Mouse (Mus musculus): ENCODE data around the gene Tnfrsf13b.
"Not testable (repeated sequence)": the region's sequence is repeated elsewhere in the genome, so short reads cannot be mapped to it uniquely, and the experiment has no call there.

The Tnfrsf13b gene

DNA sequence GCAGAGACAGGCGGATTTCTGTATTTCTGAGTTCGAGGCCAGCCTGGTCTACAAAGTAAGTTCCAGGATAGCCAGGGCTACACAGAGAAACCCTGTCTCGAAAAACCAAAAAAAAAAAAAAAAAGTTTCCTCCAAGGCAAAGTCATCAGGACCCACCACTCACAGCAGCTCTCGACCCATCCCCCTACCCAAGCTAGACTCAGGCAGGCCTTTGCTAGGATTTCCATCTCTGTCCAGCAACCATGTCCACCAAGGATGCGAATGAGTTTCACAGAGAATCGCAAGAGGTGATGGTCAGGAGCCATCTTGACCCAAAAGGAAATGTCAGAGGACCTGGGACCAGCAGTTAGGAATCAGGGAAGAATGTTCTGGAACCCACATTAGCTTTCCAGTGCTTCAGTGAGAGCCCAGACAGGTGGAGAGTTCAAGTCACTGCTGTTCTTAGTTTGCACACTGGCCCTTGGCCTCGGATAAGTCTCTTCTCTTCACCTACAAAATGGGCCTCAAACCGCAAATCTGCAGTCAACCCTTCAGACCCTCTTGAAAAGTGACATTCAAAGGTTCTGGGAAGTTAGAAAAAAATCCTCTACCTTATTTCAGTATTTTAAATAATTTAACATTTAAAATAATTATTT is 983 bp downstream of the Tnfrsf13b start:
- in situ Hi-C loops (cut with MboI; ENCODE audit: low sequenced_read_pairs) = no loop called here

DNA sequence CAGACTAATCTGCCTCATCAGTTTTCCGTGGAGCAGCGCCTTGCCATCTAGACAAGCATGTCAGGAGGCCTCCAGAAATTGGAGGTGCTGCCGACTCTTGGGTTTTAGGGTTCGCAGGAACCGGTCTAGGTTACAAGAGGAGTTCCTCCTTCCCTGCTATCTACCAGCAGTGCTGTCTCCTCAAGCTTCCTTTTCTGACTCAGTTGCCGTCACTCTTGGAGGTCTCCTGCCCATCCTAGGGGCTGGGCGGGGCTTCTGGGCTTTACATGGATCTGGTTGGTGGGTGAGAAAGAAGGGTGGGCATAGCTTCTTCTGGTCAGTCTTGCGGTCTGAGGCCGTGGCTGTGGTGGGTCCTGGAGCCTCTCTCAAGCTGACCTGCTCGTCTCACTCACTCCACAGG is 2.8 kb downstream of the Tnfrsf13b start:
- in situ Hi-C loops (cut with MboI; ENCODE audit: low sequenced_read_pairs) = no loop called here

DNA sequence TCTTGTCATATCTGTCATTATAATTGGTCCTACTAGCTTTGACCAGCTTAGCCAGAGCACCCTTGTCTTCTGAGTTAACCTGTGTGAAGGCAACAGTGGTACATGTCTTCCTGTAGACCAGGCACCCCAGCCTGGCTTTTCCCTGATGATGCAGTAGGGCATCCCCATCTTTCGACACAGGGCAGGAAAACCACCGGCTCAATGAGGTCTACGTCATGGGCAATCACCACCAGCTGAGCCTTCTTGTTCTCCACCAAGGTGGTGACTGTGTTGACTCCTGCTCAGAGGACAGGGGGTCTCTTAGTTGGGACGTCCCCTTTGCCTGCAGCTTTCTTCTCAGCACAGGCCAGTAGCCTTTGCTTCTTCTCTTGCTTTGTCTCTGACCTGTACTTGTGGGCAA is 4.1 kb downstream of the Tnfrsf13b start:
- in situ Hi-C loops (cut with MboI; ENCODE audit: low sequenced_read_pairs) = not testable (repeated sequence)

DNA sequence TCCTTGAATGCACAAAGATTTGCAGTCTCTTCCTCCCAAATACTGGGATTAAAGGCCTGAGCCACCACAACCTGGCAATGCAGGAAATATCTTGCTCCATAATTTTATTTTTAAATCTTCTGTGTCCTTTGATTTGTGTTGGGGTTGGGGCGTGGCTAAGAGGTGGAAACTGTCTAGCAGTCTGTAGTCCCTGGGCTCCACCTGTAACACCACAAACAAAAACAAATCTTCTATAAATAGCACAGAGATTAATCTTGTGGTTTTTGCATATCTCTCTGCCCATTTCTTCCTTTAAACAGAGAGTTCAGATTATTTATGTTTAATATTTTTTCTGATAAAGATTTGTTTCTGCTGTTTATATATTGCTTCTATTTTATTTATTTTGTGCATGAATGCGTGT is 6.4 kb downstream of the Tnfrsf13b start:
- in situ Hi-C loops (cut with MboI; ENCODE audit: low sequenced_read_pairs) = no loop called here

DNA sequence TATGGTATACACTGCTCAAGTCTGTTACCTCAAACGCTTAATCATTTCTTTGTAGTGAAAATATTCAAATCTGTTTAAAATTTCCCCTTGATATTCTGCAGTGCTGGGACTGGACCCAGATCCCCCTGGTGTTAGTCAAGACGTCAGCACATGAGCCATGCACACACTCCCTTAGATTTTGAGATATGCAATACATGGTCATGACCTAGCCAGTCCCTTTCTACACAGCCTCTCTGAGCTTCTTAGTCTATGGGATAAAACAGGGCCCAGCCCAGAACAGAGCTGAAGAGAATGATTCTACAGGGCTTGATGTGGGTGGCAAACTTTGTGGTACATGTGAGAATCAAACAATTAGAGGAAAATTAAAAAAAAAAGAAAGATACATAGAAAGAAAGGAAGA is 15.1 kb downstream of the Tnfrsf13b start:
- in situ Hi-C loops (cut with MboI; ENCODE audit: low sequenced_read_pairs) = no loop called here

DNA sequence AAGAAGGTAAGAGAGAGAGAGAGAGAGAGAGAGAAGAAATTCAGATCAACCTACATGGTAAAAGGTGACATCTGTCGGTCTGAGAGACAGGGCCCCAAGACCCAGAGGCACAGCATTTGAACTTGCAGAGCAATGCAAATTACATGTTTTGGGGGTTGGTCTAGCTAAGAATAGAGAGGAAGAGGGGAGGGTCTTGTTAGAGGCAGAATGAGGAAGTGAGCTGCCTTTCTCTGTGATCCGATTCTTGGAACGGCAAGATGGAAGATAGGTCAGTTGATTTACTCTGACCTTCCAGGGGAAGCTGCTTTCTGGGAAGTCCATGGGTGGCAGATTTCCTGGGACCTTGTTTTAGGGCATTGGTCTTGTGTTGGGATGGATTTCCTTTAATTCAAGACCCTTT is 15.7 kb downstream of the Tnfrsf13b start:
- in situ Hi-C loops (cut with MboI; ENCODE audit: low sequenced_read_pairs) = no loop called here

DNA sequence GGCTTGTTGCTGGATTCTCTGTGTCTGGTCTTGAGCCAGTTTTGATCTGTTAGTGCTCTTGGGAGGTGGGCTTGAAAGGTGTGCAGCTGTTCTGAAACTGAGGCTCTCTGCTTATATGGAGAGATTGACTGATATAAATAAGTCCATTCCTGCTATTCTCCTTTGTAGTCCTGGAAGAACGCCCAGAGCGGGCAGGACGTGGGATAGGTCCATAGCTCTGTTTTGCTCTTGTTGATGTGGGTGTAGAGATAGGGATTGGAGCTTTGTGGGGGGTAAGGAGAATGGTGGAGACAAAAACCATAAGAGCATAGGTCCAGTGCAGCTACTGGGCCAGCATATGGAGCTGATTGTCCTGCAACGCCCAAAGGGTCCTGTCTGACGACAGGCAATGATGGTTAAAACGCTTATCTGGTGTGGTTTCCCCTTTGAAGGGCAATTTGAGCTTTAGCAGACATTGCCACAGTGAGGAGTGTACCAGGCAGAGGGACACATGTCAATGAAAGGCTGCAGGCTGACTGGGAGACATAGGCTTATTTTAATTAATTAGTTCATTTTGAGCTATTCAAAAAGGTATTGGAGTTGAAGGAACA is 16.5 kb downstream of the Tnfrsf13b start:
- in situ Hi-C loops (cut with MboI; ENCODE audit: low sequenced_read_pairs) = no loop called here

DNA sequence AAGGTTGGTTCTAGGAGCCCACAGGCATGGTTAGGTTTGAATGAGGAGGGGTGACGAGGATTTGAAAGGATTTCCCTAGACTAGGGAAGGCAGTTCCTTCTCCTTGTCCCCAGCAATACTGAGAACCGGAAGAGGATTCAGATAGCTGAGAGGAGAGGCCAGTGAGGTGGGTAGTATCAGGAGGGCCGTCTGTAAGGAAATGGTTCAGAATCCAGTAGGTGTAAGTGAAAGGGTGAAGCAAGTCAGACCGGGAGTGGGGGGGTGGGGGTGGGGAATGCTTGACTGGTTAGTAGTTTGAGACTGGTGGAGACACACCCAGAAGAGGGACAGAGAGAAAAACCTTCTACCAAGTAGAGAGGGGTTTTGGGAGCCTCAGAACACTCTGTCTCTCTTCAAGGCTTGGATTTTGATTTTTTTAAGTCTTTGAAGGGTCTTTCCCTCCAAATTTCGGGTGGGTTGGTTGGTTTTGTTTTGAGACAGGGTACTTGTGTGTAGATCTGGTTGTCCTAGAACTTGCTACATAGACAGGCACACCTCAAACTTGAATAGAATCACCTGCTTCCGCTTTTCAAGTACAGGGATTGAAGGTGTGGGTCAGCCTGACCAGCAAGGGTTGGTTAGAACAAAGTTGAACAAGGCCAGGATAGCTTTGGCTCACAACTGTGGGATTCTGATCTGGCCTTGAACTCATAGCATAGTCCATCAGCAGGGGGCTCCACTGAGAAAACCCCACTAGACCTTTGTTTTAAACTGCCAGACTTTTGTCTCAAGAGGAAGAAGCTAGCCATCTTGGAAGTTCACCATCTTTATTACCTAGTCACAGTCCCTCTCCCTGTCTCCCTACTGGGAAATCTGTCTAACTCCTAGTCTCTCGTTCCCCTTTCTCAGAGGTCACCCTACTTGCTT is 17.3 kb downstream of the Tnfrsf13b start:
- in situ Hi-C loops (cut with MboI; ENCODE audit: low sequenced_read_pairs) = no loop called here

DNA sequence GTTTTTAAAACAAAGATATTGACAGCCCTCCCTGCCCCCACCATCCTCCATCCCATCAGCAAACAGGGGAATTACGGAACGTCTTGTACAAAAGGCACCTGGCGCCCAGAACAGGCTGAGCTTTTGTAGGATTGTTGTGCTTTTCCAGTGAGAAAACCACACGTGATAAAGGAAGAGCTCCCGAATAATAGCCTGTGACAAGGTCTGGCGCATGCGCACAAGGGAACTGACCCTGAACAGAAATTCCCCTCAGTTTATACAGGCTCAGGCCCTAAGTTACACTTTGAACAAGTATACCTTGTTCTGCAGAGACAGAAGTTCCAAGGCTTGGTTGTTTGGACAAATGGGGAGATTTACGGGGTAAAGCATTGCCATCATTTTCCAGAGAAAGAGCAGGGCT is 19.0 kb downstream of the Tnfrsf13b start:
- in situ Hi-C loops (cut with MboI; ENCODE audit: low sequenced_read_pairs) = no loop called here

DNA sequence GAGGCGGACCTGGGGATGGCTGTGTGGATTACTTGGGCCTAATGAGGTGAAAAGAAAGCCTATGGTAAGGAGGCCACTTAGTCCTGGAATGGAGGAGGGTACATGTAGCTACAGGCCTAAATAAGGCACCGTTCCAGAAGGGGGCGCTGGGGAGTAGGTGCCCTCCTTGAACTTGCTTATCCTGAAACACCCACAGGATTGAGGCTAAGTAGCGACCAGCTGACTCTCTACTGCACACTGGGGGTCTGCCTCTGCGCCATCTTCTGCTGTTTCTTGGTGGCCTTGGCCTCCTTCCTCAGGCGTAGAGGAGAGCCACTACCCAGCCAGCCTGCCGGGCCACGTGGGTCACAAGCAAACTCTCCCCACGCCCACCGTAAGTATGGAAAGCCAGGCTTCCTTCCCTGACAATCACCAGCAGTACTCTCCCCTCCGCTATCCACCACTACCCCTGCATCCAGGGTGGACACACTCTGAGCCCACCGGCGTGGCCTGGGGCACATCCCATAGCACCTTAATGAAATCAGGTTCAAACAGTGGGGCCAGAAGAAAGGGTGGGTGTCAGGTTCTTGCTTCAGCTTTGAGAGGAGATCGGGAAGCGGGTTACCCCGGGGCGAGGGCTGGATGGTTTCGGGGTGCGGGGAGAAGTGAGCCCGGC is 20.2 kb downstream of the Tnfrsf13b start:
- in situ Hi-C loops (cut with MboI; ENCODE audit: low sequenced_read_pairs) = no loop called here

DNA sequence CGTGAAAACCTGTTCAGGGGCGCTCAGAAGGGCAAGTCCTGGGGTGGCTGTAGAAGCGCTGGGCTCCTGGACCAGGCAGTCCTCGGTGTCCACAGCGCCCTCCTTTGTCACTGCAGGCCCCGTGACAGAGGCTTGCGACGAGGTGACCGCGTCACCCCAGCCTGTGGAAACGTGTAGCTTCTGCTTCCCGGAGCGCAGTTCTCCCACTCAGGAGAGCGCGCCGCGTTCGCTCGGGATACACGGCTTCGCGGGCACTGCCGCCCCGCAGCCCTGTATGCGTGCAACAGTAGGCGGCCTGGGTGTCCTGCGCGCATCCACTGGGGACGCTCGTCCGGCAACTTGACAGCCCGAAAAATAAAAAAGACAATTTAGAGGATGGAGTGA is 20.7 kb downstream of the Tnfrsf13b start:
- in situ Hi-C loops (cut with MboI; ENCODE audit: low sequenced_read_pairs) = no loop called here

DNA sequence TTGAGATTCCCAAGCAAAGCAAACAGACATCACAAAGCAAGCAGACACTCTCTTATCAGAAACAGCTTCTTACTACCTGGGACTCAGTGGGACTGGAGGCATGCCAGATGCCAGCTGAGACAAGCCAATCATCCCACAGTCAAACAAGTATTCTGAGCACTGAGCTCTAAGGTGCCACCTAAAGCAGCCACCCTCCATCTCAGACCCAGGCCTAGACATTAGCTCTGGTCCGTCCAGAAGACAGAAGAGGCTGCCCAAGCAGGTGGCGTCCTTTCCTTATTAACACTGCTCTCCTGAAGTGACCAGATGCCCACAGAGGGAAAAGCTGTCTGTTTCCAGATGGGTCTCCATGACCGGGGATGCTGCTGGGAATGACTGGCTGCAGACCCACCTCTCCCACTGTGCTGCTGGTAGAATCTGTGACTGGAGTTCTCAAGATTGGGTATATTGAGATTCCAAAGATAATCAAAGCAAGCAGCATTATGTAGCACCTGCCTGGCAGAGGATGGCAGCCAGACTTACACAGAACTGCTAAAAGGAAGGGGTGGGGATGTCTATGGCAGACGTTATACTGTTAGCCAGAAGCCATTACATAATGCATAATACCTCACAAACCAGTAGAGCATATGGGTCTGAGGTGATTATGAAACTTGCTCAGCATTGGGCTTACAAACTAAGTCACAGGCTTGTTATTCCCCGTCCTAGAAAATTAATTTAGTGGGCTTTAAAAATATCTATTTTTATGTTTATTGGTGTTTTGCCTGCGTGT is 23.9 kb downstream of the Tnfrsf13b start:
- in situ Hi-C loops (cut with MboI; ENCODE audit: low sequenced_read_pairs) = no loop called here

DNA sequence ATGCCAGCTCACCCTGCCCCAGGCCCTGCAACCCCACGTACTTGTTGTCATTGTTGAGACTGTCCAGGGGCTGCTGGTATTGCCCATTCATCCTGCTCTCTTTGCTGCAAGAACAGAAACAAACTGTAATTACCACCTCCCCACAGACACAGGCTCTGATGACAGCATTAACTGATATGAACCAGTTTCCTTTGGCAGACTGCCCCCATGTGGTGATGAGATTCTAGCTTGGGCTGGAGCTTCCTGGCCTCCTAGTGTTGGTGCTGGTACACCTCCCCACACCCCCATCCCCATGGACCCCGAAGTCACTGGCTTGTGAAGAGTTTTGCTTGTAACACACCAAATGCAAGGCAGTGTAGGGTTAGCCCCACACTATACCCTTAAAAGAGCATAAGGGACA is 29.2 kb downstream of the Tnfrsf13b start:
- in situ Hi-C loops (cut with MboI; ENCODE audit: low sequenced_read_pairs) = no loop called here

DNA sequence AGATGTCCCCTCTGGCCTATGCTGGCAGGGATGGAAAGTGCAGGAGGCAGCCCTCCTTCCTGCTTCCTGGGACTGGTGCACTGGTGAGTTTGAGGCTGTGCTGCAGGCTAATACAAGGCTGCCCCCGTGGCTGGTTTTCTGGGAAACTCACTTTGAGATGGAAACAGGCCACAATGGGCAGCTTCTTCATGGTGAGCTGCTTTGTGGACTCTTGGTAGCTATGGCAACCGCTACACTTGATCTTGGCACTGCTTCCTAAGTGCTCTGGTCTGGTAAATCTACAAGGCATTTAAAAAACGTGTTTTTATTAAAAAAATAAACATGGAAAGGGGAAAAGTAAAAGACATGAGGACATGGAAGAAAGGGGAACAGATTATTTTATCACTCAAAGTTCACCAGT is 31.6 kb downstream of the Tnfrsf13b start:
- in situ Hi-C loops (cut with MboI; ENCODE audit: low sequenced_read_pairs) = no loop called here

DNA sequence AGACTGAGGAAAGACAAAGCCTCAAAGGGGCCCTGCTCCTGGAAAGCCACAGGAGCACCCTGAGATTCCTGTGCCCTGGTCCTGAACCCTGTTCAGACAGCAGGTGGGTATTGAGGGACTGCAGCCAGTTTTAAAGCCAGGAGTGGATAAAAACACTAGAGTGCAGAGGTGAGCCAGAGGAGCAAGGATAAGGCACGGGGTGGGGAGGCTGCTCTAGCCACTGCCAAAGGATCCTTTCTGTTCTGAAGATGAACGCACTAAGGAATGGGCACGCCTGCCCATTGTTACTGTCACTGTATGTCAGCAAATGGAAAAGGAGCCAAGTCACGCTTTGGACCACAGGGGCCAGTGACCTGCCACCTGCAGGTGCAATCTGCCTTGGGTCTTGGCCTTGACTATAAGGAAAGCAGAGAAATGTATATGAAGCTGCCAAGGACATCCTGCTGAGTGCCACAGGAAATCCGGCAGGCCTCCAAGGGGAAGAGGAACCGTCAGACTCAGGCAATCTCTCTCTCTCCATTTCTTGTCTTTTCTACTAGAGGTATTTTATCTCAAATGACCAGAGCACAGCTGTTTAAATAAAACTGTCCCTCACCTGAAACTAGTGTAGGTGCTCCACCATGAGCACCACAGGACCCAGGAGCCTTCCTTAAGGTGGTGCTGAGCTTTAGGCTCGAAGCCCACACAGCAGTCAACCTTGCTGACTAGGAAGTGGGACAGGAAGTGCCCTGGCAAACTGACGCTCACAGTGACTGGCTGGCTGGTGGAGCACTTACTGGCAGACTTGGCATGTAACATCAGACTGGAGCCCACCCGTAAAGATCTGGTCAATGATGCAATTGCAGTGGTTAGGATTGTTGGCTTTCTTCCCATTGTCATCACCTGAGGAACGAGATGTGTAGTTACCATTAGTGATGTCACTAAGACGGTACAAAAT is 33.5 kb downstream of the Tnfrsf13b start:
- in situ Hi-C loops (cut with MboI; ENCODE audit: low sequenced_read_pairs) = no loop called here

DNA sequence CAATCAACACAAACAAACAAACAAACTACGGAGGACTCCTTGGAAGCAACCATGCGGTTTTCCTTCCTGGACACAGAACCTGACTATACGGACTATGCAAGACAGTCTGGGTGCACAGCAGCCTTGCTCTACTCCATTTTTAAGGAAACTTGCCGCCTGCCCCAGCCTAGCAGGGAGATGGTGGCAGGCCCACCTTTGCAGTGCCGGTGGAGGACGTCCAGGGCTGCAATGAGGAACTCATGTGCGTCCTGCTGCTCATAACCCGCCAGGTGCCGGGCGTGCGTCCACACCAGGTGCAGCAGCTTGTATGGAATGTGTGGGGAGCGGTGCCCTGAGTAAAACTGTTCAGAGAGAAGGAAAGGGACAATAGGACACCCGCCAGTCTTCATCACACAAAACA is 34.6 kb downstream of the Tnfrsf13b start:
- in situ Hi-C loops (cut with MboI; ENCODE audit: low sequenced_read_pairs) = no loop called here

DNA sequence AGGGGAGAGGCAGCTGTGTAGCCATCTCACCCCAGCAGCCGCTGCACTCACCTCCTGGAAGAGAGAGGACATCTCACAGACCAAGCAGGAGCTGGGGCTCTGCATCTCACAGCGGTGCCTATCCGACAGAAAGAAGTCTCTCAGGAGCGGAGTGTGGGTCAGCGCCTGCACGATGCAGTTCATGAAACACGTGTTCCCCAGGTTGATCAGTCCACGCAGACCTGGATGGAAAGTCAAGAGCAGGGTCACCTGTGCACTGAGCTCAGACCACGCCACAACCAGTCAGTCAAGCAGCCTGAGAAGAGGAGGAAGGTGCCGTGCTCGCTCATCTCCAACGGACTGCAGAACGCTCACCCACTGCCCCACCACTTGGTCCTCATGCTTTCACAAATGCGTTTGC is 36.2 kb downstream of the Tnfrsf13b start:
- in situ Hi-C loops (cut with MboI; ENCODE audit: low sequenced_read_pairs) = no loop called here

DNA sequence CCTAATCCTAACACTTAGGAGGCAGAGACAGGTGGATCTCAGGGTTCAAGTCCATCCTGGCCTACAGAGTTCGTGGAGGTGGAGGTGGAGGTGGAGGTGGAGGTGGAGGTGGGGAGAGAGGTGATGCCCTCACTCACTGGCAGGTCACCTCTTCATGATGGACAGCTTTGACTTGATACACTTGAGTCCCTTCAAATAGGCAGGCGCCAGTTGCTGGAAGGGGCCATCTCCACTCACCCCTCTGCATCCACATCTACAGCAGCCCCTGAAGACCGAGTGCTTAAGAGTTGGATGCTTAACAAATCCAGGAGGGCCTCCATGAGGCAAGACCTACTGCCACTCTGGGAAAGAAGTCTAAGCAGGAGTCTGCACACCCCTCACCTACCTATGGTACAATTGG is 36.8 kb downstream of the Tnfrsf13b start:
- in situ Hi-C loops (cut with MboI; ENCODE audit: low sequenced_read_pairs) = no loop called here

DNA sequence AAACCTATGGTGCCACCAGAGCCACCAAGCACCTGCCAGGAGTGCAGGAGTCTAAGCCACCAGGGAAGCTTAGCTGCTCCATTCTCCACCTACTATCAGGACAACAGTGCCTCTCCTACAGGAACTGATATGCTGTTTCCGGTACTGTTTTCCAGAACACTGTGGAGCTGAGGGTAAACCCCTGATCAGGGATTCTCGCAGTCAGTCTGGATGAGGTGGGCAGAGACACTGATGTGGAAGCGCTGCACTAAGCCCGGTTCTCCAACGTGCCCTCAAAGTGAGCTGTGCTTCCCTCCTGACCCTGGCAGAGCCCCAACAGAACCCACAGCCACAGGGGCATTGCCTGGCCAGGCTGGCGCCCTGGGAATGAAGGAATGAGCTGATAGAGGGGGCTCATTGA is 37.8 kb downstream of the Tnfrsf13b start:
- in situ Hi-C loops (cut with MboI; ENCODE audit: low sequenced_read_pairs) = no loop called here

DNA sequence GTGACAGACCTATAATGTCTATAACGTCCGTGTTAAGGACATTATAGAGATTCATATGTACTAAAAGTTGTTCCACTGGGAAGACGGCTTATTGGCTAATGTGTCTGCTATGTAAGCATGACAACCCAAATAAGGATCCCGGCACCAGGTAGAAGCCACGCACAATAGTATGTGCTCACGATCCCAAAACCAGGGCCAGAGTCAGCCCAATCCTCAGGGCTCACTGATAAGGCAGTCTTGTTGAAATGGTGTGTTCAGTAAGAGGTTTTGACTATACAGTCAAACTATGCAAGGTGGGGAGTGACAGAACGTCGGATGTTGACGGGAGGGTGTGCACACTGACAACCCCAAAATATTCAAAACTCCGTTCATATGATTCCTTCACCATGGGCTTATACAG is 38.3 kb downstream of the Tnfrsf13b start:
- in situ Hi-C loops (cut with MboI; ENCODE audit: low sequenced_read_pairs) = no loop called here

Measured in CH12F3 (cell line).